Mouse (Mus musculus) small intestine, adult 2 months (tissue): ENCODE measurements around the gene 1700020N01Rik. TPM values are rescaled to one million over a fixed set of nuclear protein-coding genes. Genes with fewer than 3 reads are reported as not detected.

Source experiments
- H3K27ac ChIP-seq: fragments of 200-500 bp; 2 replicates; pipeline ENCODE4 v1.5.1; 2012; ENCODE audit warnings: low read depth, low read length, control low read depth, inconsistent platforms; ENCODE audit not compliant: insufficient read depth
- H3K27me3 ChIP-seq: fragments of 200-500 bp; 2 replicates; pipeline ENCODE4 v1.6.1; 2012; ENCODE audit warnings: mild to moderate bottlenecking, moderate library complexity, low read length, inconsistent platforms; ENCODE audit not compliant: control insufficient read depth, insufficient read depth
- H3K36me3 ChIP-seq: fragments of 200-500 bp; 2 replicates; pipeline ENCODE4 v1.6.1; 2012; ENCODE audit warnings: mild to moderate bottlenecking, low read length, control low read depth, inconsistent platforms; ENCODE audit not compliant: control insufficient read depth, insufficient read depth
- H3K4me1 ChIP-seq: fragments of 200-500 bp; 2 replicates; pipeline ENCODE4 v1.6.1; 2012; ENCODE audit warnings: low read length, inconsistent platforms, mixed read lengths; ENCODE audit not compliant: control insufficient read depth, insufficient read depth, insufficient read length
- H3K4me3 ChIP-seq: fragments of 200-500 bp; 2 replicates; pipeline ENCODE4 v1.5.1; 2012; ENCODE audit warnings: low read depth, mild to moderate bottlenecking, control low read depth, inconsistent platforms, low read length, moderate library complexity
- CTCF ChIP-seq: fragments of 200-500 bp; IDR thresholded peaks from 2 replicates; pipeline ENCODE4 v1.5.1; 2012; ENCODE audit warnings: low read depth, mild to moderate bottlenecking, control low read depth, inconsistent platforms, low read length, moderate library complexity, mixed read lengths; ENCODE audit not compliant: insufficient replicate concordance, insufficient read length; ENCODE audit errors: extremely low read depth
- POLR2A ChIP-seq: fragments of 200-500 bp; IDR thresholded peaks from 2 replicates; pipeline ENCODE4 v1.6.1; 2012; ENCODE audit warnings: low read depth, mild to moderate bottlenecking, control low read depth, inconsistent platforms, low read length, moderate library complexity
- WGBS: fragments of 180-500 bp; shearing (Covaris S2); methylation state at CpG from one replicate; pipeline ENCODE4 v1.1.7; 2018; 5-methylcytosine and 5-hydroxymethylcytosine counted together
- polyA plus RNA-seq: library from polyadenylated mRNA; depleted of rRNA; stranded (reverse); fragments of >200 nt; gene quantifications from 2 replicates; pipeline ENCODE4 v1.2.3, GENCODE M21; 2012; rRNA removed

1700020N01Rik gene
- polyA plus RNA-seq, 1 experiment = 0.11 TPM

GRCm38 (mm10) chr10:21670168-21670567 is 77.2 kb downstream of the 1700020N01Rik start:
- WGBS = 64% methylated on average over 5 of the region's 5 CpGs

More at GRCm38 (mm10) chr10:21670168-21670567, 77.2 kb downstream of the 1700020N01Rik start:
- TF ChIP-seq POLR2A (no peak), CTCF (no peak)
- Histone ChIP-seq H3K4me3 (no peak overlapping the region), H3K27ac (peak overlapping the region; percentile 22), H3K4me1 (peaks cover 12% of the 10 kb centered on the region; the same call in 1 of the 2 replicates), H3K36me3 (no peaks in the 10 kb centered on the region), H3K27me3 (no peaks in the 10 kb centered on the region)

Other genes starting within 250 kb of the 1700020N01Rik start
- not detected in 2 replicates for gene Aldh8a1, start 215.9 kb upstream of the 1700020N01Rik start, polyA plus RNA-seq